Mouse (Mus musculus): ENCODE measurements around the gene Det1.

Det1 gene

GRCm38 (mm10) chr7:78846737-78847434 lies at the start of gene Det1:
Det1 (minus strand) TSS chr7:78847263.
- DNase-seq (ENCODE audit: low spot score in 2 of 2), result peak; percentile 94 to 95

GRCm38 (mm10) chr7:78895653-78896333 lies 48.7 kb upstream of the Det1 start, which contains the start of gene Aen:
Aen (plus strand) TSS chr7:78895854.
- DNase-seq (ENCODE audit: low spot score in 2 of 2), result peak; percentile 98 to 99

- DNase-seq (ENCODE audit: low spot score in 2 of 2), result peak; percentile 20 to 26
Observed at GRCm38 (mm10) chr7:78895021-78895652, 48.1 kb upstream of the Det1 start.

GRCm38 (mm10) chr7:78893917-78894316 lies 46.9 kb upstream of the Det1 start:
- DNase-seq (ENCODE audit: low spot score in 2 of 2), result no peak

- DNase-seq (ENCODE audit: low spot score in 2 of 2), result peak; percentile 86 to 92
Observed at GRCm38 (mm10) chr7:78890641-78891040, 43.6 kb upstream of the Det1 start.

GRCm38 (mm10) chr7:78887431-78887842 lies 40.4 kb upstream of the Det1 start:
- no peak for DNase-seq (ENCODE audit: low spot score in 2 of 2)

- DNase-seq (ENCODE audit: low spot score in 2 of 2), result no peak
Observed at GRCm38 (mm10) chr7:78886496-78886895, 39.4 kb upstream of the Det1 start.

GRCm38 (mm10) chr7:78885404-78885803 lies 38.3 kb upstream of the Det1 start:
- no peak for DNase-seq (ENCODE audit: low spot score in 2 of 2)

- DNase-seq (ENCODE audit: low spot score in 2 of 2), result peak; percentile 82 to 91
Observed at GRCm38 (mm10) chr7:78884139-78884538, 37.1 kb upstream of the Det1 start.

- DNase-seq (ENCODE audit: low spot score in 2 of 2), result no peak
Observed at GRCm38 (mm10) chr7:78883726-78884060, 36.6 kb upstream of the Det1 start.

- DNase-seq (ENCODE audit: low spot score in 2 of 2), result no peak
Observed at GRCm38 (mm10) chr7:78883016-78883725, 36.1 kb upstream of the Det1 start.

GRCm38 (mm10) chr7:78882469-78882837 lies 35.4 kb upstream of the Det1 start:
- DNase-seq (ENCODE audit: low spot score in 2 of 2), result peak; percentile 88 to 92

- DNase-seq (ENCODE audit: low spot score in 2 of 2), result peak in 1 of 2 experiments; percentile 55
Observed at GRCm38 (mm10) chr7:78881607-78882468, 34.8 kb upstream of the Det1 start.

GRCm38 (mm10) chr7:78872831-78873230 lies 25.8 kb upstream of the Det1 start:
- DNase-seq (ENCODE audit: low spot score in 2 of 2), result no peak

- DNase-seq (ENCODE audit: low spot score in 2 of 2), result no peak
Observed at GRCm38 (mm10) chr7:78872366-78872765, 25.3 kb upstream of the Det1 start.

- no peak for DNase-seq (ENCODE audit: low spot score in 2 of 2)
Observed at GRCm38 (mm10) chr7:78868731-78869130, 21.7 kb upstream of the Det1 start.

GRCm38 (mm10) chr7:78865212-78865949 lies 18.3 kb upstream of the Det1 start:
- DNase-seq (ENCODE audit: low spot score in 2 of 2), result no peak

GRCm38 (mm10) chr7:78864446-78864802 lies 17.4 kb upstream of the Det1 start:
- DNase-seq (ENCODE audit: low spot score in 2 of 2), result no peak

- DNase-seq (ENCODE audit: low spot score in 2 of 2), result no peak
Observed at GRCm38 (mm10) chr7:78863796-78864445, 16.9 kb upstream of the Det1 start.

GRCm38 (mm10) chr7:78855044-78855655 lies 8.1 kb upstream of the Det1 start:
- no peak for DNase-seq (ENCODE audit: low spot score in 2 of 2)

Data from right cerebral cortex, postnatal 10 days (tissue).